Mouse (Mus musculus) ES-Bruce4 (cell line): ENCODE measurements around the gene Tpmt. TPM values are rescaled to one million over a fixed set of nuclear protein-coding genes. Genes with fewer than 3 reads are reported as not detected.

Experiments
- H3K27ac ChIP-seq: 2 replicates; pipeline ENCODE4 v1.5.1; 2012; ENCODE audit warnings: low read length, inconsistent platforms; ENCODE audit not compliant: insufficient read depth
- H3K27me3 ChIP-seq: 2 replicates; pipeline ENCODE4 v1.6.1; 2012; ENCODE audit warnings: mild to moderate bottlenecking, low read length, inconsistent platforms; ENCODE audit not compliant: control insufficient read depth, poor library complexity, insufficient read depth, severe bottlenecking
- H3K36me3 ChIP-seq: 2 replicates; pipeline ENCODE4 v1.6.1; 2012; ENCODE audit warnings: inconsistent platforms, mild to moderate bottlenecking, low read length, moderate library complexity; ENCODE audit not compliant: control insufficient read depth, poor library complexity, insufficient read depth, severe bottlenecking
- H3K4me1 ChIP-seq: one replicate; pipeline ENCODE4 v1.8.1; 2011; ENCODE audit warnings: low read length; ENCODE audit not compliant: control insufficient read depth, insufficient read depth
- H3K4me3 ChIP-seq: 2 replicates; pipeline ENCODE4 v1.5.1; 2011; ENCODE audit warnings: low read depth, mild to moderate bottlenecking, low read length
- H3K9ac ChIP-seq: 2 replicates; pipeline ENCODE4 v1.6.1; 2012; ENCODE audit warnings: low read depth, mild to moderate bottlenecking, inconsistent platforms; ENCODE audit not compliant: poor library complexity, severe bottlenecking
- H3K9me3 ChIP-seq: replicated peaks from 2 replicates; pipeline ENCODE4 v1.6.1; 2012; ENCODE audit warnings: mild to moderate bottlenecking, low read length, inconsistent platforms; ENCODE audit not compliant: control insufficient read depth, poor library complexity, insufficient read depth, severe bottlenecking
- CTCF ChIP-seq: IDR thresholded peaks from one replicate; pipeline ENCODE4 v1.8.1; 2011; ENCODE audit warnings: low read depth, low read length
- EP300 ChIP-seq: IDR thresholded peaks from 2 replicates; pipeline ENCODE4 v1.6.1; 2011; ENCODE audit warnings: low read depth, low read length; ENCODE audit not compliant: insufficient read depth
- POLR2A ChIP-seq: IDR thresholded peaks from one replicate; pipeline ENCODE4 v1.8.1; 2011; ENCODE audit warnings: low read length; ENCODE audit not compliant: insufficient read depth
- polyA plus RNA-seq: library from polyadenylated mRNA; stranded (reverse); fragments of >200 nt; gene quantifications from 2 replicates; pipeline ENCODE4 v1.2.4, GENCODE M21; 2011; ENCODE audit warnings: low read depth; ENCODE audit not compliant: missing spikeins, insufficient read depth, insufficient read length

Gene Tpmt
- polyA plus RNA-seq, 1 experiment = 31.7 TPM

GRCm38 (mm10) chr13:46997355-46997754 is 47.2 kb downstream of the Tpmt start:
- H3K36me3 ChIP-seq = no peaks in the 10 kb centered on the region
- H3K4me1 ChIP-seq = no peaks in the 10 kb centered on the region
- no peaks in the 10 kb centered on the region for H3K9me3 ChIP-seq
- no peak overlapping the region for H3K27ac ChIP-seq
- no peak for TF ChIP-seq EP300
- no peak for TF ChIP-seq POLR2A
- no peak for TF ChIP-seq CTCF
- no peak overlapping the region for H3K9ac ChIP-seq
- H3K27me3 ChIP-seq = no peaks in the 10 kb centered on the region
- H3K4me3 ChIP-seq = no peak overlapping the region

GRCm38 (mm10) chr13:46993274-46993551 is 51.3 kb downstream of the Tpmt start:
- no peak overlapping the region for H3K4me3 ChIP-seq

GRCm38 (mm10) chr13:46992516-46993273 is 51.8 kb downstream of the Tpmt start:
- TF ChIP-seq EP300 (no peak), CTCF (no peak), POLR2A (no peak)
- Histone ChIP-seq H3K27ac (no peak overlapping the region), H3K9me3 (no peaks in the 10 kb centered on the region), H3K36me3 (no peaks in the 10 kb centered on the region), H3K27me3 (no peaks in the 10 kb centered on the region), H3K9ac (no peak overlapping the region), H3K4me3 (no peak overlapping the region), H3K4me1 (no peaks in the 10 kb centered on the region)

More at GRCm38 (mm10) chr13:46993274-46993551, 51.3 kb downstream of the Tpmt start:
- no peaks in the 10 kb centered on the region for H3K36me3 ChIP-seq
- TF ChIP-seq EP300 = no peak
- no peak for TF ChIP-seq POLR2A
- TF ChIP-seq CTCF = no peak
- H3K27me3 ChIP-seq = no peaks in the 10 kb centered on the region
- H3K4me1 ChIP-seq = no peaks in the 10 kb centered on the region
- H3K9ac ChIP-seq = no peak overlapping the region
- no peak overlapping the region for H3K27ac ChIP-seq
- no peaks in the 10 kb centered on the region for H3K9me3 ChIP-seq

DNA sequence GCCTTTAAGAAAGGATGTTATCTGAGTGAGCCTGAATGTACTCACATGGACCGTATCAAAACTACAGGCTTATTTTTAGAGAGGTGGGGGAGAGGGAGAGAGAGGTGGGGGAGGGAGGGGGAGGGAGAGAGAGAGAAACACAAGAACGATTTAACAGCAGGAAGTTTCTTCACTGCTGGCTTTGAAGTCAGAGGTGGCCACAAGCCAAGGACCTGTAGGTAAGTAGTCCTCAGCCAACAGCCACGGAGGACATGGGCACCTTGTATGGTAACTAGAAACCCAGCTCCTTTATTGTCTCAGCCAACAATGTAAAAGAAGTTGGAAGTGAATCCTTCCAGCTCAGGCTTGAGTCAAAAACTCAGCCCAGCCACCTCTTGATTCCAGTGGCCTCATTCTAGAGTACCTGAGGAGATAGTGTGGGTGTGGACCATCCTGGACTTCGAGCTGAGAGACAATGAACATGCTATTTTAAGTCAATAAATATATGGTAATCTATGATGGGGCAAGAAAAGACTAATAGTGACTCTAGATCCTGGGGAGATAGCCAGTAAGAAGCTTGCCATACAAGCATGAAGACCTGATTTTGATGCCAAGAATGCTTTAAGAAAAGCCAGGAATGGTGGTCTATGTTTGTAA is 54.0 kb downstream of the Tpmt start:
- Histone ChIP-seq H3K27ac (no peak overlapping the region), H3K36me3 (no peaks in the 10 kb centered on the region), H3K9me3 (no peaks in the 10 kb centered on the region), H3K27me3 (no peaks in the 10 kb centered on the region), H3K4me3 (no peak overlapping the region), H3K4me1 (no peaks in the 10 kb centered on the region), H3K9ac (no peak overlapping the region)
- no peak for TF ChIP-seq EP300
- TF ChIP-seq CTCF = no peak
- no peak for TF ChIP-seq POLR2A

DNA sequence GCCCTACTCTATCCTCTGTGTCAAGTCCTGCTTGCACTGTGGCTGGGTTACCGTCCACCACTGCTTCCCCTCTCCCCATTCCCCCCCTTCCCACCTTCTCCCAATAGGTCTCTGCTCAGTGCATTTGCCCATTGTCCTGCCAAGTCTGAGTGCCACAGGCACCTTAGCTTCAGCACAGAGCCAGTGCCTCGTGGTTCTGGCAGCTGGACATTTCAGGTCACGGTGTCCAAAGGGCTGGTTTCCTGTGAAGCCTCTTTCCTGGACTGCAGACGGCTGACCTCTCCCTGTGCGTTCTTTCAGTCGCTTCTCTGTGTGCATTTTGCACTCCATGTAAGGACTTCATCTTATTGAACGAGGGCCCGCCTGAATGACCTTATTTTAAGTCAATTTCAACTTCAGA is 56.6 kb downstream of the Tpmt start:
- no peak overlapping the region for H3K9ac ChIP-seq
- H3K36me3 ChIP-seq = no peaks in the 10 kb centered on the region
- TF ChIP-seq EP300 (no peak), POLR2A (no peak), CTCF (no peak)
- no peaks in the 10 kb centered on the region for H3K4me1 ChIP-seq
- H3K27ac ChIP-seq = no peak overlapping the region
- no peaks in the 10 kb centered on the region for H3K27me3 ChIP-seq
- H3K9me3 ChIP-seq = no peaks in the 10 kb centered on the region
- H3K4me3 ChIP-seq = no peak overlapping the region

GRCm38 (mm10) chr13:46986208-46986607 is 58.3 kb downstream of the Tpmt start:
- Histone ChIP-seq H3K27me3 (no peaks in the 10 kb centered on the region), H3K4me3 (no peak overlapping the region), H3K27ac (no peak overlapping the region), H3K9me3 (no peaks in the 10 kb centered on the region), H3K4me1 (no peaks in the 10 kb centered on the region), H3K9ac (no peak overlapping the region), H3K36me3 (no peaks in the 10 kb centered on the region)
- no peak for TF ChIP-seq CTCF
- no peak for TF ChIP-seq EP300
- TF ChIP-seq POLR2A = no peak
